Mouse (Mus musculus): ENCODE data around the gene Gm14685.
"Not testable (repeated sequence)": the region's sequence is repeated elsewhere in the genome, so short reads cannot be mapped to it uniquely, and the experiment has no call there.

Gm14685 gene

DNA sequence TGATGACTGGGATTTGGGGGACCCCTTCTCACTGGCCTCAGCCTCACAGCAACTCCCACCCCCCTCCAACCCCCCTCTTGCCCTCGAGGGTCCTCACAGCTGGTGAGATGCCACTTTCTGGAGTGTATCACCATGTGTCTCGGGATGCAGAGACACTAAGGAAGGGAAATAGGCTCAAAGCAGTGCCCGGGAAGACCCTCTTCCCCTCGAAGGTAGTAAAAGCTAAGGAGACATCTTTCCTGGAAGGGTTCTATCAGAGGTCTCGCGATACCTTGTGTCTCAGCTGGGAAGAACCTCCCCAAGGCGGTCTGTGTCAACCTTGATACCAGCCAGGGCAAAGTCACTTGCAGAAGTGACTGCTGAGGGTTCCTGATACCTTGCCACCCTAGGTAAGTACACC is at the start of gene Gm14685:
Gene Gm14685 (plus strand): TSS at position 301 of the 400 bp plus-strand sequence.
- not testable (repeated sequence) for DNase-seq

DNA sequence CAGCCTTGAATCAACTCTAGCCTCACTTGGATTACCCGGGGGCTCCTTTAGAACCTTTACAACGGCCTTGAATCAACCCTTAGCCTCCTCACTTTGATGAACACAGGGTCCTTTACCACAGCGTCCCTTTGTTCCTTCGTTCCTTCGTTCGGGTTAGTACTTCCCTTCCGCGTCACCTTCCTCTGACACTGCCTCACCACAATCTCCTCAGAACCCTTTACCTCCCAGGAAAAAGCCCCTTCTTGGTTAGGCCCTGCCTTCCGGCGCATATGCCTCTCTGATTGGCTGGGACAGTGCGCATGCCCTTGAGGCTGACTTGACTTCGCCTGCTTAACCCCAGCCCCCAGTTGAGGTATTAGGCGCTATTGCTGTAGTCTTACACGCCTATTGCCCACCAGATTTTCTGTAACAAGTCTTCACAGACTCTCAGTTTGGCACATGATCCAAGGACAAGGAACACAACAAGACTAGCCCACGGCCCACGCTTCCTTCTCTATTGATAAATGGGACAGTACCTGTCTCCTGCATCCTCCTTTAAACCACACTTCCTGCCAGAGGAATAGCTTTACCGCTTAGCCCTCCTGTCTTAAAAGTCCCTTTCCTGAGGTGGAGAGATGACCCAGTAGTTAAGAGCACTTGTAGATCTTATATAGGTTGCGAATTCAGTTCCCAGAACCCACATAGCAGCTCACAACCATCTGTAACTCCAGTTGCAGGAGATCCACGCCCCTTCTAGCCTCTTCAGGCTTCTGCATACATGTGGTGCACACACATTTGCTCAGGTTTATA is 34.4 kb upstream of the Gm14685 start, which contains the start of gene Xlr4a:
Gene Xlr4a (minus strand): TSS at position 212 of the 789 bp plus-strand sequence.
- not testable (repeated sequence) for DNase-seq

DNA sequence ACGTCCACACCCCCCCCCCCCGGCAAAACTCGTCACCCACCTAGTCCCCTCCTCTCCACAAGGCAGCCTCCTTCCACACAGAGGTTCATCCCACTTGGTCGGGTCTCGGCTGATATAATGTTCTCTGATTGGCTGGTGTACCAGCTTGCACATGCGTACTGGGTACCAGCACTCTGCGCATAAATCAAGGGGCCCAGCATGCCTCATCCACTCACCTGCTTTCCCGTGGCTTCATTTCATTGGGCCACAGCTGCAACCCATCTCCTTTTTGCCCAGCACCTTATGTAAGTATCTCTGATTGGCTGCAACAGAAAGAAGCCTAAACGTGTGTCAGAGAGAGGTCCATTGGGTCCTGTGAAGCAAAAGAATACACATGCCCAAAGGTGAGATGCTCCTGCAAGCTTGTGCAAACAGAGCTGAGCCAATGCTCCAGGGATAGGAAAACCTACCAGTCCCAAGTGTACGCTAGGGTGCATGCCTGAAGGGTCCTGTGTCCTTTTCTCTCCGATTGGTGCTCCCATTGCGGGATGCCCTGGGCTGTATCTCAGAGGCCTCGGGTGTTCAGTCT is 19.8 kb upstream of the Gm14685 start, which contains the start of gene Xlr3a:
Gene Xlr3a (minus strand): TSS at position 155 of the 568 bp plus-strand sequence.
- DNase-seq: peak; percentile 16

DNA sequence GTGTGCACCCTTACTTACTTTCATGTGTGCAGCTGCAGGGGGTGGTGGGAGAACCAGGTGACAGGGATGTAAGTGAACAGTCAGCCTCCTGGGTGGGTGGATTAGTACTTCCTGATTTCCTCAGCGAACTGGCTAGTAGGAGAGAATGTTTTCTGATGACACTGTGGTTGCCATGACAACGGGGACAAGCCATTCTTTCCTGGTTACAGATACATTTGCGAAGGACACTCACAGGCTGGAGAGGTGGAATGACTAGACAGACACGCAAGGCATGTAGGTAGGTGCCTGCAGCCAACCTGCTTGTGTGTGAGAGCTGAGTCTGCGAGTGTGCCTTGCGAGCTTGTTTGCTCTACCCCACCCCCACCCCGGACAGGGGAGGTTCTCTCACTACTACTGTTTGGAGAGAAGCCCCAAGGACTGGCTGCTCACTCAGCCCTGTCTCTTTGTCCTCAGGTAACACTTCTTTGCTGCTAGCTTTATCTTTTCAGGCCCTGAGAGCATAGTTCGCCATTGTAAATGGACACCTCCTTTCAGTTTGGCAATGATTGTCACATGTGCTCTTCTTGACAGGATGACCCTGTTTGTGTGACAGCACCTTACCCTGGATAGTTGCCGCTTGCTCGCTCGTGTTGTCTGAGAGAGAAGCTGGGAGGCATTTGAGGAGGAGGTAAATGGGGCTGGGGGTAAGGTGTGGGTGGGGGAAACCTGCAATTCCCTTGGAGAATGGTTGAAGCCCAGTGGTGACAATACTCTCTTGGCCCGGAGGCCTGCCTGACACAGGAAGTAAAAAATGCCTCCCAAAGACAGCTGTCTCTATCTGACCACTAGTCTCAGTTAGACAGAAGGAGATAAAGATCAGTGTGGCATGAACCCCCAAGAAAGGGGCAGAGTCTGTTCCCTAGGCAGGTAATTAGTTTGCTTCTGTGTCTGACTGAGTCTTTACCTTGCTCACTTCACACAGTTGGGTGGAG is 6.3 kb downstream of the Gm14685 start:
- DNase-seq: not testable (repeated sequence)

DNA sequence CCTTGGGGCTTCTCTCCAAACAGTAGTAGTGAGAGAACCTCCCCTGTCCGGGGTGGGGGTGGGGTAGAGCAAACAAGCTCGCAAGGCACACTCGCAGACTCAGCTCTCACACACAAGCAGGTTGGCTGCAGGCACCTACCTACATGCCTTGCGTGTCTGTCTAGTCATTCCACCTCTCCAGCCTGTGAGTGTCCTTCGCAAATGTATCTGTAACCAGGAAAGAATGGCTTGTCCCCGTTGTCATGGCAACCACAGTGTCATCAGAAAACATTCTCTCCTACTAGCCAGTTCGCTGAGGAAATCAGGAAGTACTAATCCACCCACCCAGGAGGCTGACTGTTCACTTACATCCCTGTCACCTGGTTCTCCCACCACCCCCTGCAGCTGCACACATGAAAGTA is 26.4 kb downstream of the Gm14685 start:
- DNase-seq: not testable (repeated sequence)

DNA sequence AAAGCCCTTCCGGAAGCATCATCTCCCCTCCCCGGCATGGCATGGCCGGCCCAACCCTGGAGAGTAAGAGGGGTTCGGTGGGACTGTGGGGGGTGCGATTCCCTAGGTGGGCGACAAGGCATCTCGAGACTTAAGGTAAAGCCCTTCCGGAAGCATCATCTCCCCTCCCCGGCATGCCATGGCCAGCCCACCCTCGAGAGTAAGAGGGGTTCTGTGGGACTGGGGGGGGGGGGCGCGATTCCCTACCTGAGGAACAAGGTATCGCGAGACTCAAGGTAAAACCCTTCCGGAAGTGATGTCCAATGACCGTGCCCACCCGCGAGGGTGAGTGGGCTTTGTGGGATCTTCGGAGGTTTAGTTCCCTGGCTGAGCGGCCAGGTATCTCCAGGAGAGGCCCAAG is 31.6 kb downstream of the Gm14685 start, which contains the start of gene Xlr5b:
Gene Xlr5b (plus strand): TSS at position 301 of the 400 bp plus-strand sequence.
- DNase-seq: not testable (repeated sequence)

DNA sequence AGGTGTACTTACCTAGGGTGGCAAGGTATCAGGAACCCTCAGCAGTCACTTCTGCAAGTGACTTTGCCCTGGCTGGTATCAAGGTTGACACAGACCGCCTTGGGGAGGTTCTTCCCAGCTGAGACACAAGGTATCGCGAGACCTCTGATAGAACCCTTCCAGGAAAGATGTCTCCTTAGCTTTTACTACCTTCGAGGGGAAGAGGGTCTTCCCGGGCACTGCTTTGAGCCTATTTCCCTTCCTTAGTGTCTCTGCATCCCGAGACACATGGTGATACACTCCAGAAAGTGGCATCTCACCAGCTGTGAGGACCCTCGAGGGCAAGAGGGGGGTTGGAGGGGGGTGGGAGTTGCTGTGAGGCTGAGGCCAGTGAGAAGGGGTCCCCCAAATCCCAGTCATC is 32.5 kb downstream of the Gm14685 start, which contains the start of gene DXBay18:
Gene DXBay18 (minus strand): TSS at position 101 of the 400 bp plus-strand sequence.
- not testable (repeated sequence) for DNase-seq

DNA sequence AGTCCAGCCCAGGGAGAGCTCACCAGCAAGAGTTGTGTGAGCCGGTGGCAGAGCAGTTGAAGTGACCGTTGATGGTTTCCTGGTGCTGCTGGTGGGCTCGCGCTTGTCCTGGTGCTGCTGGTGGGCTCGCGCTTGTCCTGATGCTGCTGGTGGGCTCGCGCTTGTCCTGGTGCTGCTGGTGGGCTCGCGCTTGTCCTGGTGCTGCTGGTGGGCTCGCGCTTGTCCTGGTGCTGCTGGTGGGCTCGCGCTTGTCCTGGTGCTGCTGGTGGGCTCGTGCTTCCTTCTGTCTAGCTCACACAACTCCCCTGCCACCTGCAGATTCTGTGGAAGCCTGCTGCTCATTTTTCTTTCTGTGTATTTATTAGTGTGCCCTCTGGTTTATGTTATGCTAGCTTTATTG is 60.0 kb downstream of the Gm14685 start, which contains the start of gene Spin2d:
Gene Spin2d (minus strand): TSS at position 101 of the 400 bp plus-strand sequence.
- DNase-seq: not testable (repeated sequence)

Data from cerebellum, adult 9-11 months (tissue).